Mouse (Mus musculus) mouse embryonic stem cell (cell line): ENCODE results near the gene Tmem88b.
"Not testable (repeated sequence)": the region's sequence is repeated elsewhere in the genome, so short reads cannot be mapped to it uniquely, and the experiment has no call there.

ENCODE experiments used
- in situ Hi-C, 2 experiments: fragments of 300-500 bp; cut with MboI; formaldehyde crosslinking; loops; 1 replicate in 1 of 2; 3 replicates in 1 of 2; pipeline ENCODE4 v1.14.3; 2019 to 2020; ENCODE audit warnings: low sequenced_read_pairs in 2 of 2, low pct_unique_long_range_greater_than_20kb in 1 of 2, mixed read lengths in 1 of 2; ENCODE audit not compliant: unreplicated experiment in 1 of 2

The Tmem88b gene

DNA sequence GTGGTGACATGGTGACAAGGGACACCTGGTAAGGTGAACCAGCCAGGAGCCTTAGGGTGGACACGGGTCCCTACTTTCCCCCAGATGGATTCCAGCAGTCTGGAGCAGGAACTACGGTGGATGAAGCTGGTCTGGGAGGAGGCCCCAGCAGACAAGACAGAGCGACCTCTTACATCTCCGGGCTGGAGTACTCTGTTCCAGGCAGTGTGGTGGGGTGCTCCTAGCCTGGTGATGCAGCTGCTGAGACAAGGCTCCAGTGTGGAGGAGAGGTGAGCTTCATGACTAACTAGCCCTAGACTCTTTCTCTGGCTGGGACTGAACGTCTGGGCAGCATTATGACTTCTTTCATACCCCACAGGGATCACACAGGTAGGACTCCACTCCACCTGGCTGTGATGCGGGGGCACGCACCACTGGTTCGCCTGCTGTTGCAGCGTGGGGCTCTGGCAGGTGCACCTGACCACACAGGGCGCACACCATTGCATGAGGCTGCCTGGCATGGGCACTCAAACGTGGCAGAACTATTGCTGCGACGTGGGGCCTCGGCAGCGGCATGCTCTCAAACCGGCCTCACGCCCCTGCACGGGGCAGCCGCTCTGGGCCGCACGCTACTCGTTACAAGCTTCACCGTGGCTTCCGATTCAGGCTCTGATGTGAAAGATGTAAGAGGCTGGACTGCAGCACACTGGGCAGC lies 5.7 kb upstream of the Tmem88b start:
- in situ Hi-C loops, result no loop called here

DNA sequence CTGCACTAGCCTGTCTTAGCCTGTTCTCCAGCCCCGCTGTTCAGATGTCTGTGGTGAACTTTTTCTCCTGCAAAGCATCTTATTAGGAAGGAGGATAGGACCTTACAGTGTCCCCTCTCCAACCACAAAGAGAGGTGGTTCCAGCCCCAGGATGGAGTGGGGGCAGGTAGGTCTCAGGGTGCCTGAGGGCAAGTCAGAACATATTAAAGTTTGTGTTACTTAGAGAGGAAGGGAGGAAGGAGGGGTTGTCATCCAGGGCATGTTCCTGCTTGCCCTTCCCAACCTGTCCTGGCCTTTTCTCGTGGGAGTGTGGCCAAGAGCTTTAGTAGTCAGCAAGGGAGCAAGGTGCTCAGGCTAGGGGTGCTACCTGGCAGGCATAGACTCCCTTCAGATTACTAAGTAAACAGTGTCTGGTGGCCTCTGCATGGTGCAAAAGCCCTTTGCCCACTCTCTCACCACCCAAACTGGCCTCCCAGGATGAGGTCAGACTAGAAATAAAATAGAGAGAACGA lies 5.0 kb upstream of the Tmem88b start:
- in situ Hi-C loops, result no loop called here

- in situ Hi-C loops, result no loop called here
Measured at GRCm38 (mm10) chr4:155790021-155790489, 4.4 kb upstream of the Tmem88b start, which contains the start of gene Ankrd65. Gene Ankrd65 (plus strand): TSS chr4:155790439.

GRCm38 (mm10) chr4:155788833-155789232 lies 3.2 kb upstream of the Tmem88b start:
- in situ Hi-C loops, result not testable (repeated sequence)

DNA sequence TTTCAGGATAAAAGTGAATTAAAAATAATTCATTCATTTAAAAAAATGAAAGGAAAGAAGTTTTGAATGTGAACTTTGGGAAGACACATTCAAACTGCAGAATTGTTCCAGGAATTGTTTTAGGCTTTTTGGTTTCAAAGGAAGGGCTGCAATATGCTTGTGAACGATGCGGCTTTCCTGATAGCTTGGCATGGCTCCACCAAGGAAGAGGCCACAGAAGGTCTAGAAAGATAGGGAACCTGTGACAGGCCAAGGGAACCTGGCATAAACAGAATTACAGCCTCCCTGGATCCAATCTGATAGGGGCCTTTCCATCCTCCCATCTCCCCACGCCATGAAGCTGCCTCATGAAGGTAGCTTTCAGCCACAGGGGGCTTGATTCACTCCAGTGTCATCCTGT lies 2.6 kb upstream of the Tmem88b start:
- in situ Hi-C loops, result no loop called here

GRCm38 (mm10) chr4:155785246-155785645 lies 428 bp downstream of the Tmem88b start:
- in situ Hi-C loops, result no loop called here

GRCm38 (mm10) chr4:155784081-155784701 lies 1.5 kb downstream of the Tmem88b start:
- in situ Hi-C loops, result no loop called here

DNA sequence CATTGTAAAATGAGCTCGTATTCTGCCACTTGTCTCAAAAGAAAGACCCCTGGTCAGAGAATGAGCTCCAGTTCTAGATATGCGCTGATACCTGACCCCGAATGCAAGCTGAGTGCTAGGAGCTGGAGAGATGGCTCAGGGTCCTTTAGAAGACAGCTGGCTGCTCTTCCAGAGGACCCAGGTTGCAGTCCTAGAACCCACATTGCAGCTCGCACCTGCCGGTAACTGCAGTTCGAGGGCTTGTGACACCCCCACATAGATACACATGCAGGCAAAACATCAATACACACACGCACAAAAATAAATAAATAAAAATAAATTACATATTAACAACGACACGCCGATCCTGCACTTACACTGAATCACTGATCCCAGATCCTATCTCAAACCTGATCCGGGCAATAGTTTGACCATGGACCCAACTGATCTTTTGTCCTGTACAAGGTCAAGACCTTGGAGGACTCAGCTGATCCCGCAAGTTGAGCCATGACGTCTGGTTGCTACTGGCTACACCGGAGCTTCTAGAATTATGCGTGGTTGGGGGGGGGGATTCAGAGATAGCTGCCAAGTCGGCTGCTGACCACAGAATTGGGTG lies 2.1 kb downstream of the Tmem88b start:
- in situ Hi-C loops, result no loop called here

DNA sequence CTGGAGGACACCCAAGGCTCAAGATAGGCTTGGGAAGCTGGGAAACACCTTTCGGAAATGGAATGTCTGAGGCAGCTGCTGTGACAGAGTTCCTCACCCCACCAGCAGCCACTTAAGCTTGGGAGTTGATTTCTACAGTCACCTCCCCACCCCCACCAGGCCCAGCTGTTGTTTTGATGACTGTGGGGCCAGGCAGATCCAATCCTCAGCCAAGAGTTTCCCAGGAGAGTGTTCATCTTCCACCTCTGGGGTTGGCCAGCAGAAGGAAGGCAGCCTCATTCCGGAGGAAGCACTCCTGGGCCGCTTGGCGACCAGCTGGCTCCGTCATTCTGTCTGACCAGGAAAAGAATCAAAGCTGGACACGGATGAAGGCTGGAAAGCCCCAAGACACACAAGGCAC lies 4.8 kb downstream of the Tmem88b start:
- in situ Hi-C loops, result no loop called here

GRCm38 (mm10) chr4:155779498-155779897 lies 6.2 kb downstream of the Tmem88b start:
- in situ Hi-C loops, result no loop called here

DNA sequence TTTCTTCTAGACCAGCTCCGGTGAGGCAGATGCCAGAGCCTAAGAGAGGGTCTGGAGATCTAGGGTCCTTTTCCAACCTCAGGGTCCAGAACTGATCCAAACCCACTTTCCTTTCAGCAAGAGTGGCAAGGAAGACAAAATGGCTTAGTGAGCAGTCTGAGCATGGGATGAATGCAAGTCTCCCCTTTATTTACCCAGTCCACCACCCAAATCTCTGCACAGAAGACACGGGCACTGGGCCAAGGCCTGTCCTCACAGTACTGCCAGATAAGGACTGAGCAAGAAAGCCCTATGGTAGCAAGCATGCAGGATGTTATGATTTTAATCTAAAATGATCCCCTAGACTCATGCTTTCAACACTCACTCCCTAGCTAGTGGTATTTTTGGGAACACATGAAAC lies 7.9 kb downstream of the Tmem88b start:
- in situ Hi-C loops, result no loop called here

DNA sequence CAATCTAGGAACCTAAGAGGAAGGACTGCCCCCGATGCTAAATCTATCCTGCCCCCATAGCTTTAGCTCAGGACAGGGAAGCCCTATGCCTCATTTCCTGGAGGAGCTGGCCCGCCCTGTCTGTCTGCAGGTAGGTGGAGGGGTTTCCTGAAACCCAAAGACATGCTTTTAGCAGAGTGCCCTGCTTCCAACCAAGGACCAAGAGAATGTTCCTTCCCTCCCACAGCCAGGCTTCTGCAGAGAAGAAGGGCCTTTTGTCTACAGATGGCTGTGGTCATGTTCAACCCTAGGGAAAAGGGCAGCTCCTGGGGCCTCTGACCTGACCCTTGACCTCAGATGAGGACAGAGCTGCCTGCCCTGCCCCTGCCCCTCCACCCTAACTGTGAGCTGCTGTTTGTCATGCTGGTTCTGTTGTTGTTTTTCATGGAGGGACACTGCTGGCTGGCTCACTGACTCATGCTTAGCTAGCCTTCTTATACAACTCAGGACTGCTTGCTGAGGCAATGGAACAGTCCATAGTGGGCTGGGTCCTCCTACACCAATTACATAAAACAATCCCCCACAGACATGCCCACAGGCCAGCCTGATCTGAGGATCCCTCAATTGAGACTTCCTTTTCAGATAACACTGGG lies 8.9 kb downstream of the Tmem88b start:
- in situ Hi-C loops, result no loop called here

DNA sequence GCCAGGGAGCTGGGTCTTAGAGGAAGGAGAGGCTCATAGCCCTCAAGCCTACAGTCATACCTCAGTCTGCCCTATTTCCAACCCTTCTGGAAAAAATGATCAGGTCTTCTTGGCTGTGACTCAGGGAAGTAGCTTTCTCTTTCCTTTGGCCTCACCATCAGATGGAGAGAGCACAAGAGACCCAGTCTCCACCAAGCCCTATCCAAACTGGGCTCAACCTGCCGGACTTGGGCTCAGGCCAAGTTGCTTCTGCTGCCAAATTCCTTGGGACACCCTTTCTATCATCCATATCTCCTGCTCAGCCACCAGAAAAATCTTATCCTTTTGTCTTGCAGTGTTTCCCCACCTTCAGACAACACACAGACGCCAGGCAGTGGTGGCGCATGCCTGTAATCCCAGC lies 9.8 kb downstream of the Tmem88b start:
- in situ Hi-C loops, result no loop called here

DNA sequence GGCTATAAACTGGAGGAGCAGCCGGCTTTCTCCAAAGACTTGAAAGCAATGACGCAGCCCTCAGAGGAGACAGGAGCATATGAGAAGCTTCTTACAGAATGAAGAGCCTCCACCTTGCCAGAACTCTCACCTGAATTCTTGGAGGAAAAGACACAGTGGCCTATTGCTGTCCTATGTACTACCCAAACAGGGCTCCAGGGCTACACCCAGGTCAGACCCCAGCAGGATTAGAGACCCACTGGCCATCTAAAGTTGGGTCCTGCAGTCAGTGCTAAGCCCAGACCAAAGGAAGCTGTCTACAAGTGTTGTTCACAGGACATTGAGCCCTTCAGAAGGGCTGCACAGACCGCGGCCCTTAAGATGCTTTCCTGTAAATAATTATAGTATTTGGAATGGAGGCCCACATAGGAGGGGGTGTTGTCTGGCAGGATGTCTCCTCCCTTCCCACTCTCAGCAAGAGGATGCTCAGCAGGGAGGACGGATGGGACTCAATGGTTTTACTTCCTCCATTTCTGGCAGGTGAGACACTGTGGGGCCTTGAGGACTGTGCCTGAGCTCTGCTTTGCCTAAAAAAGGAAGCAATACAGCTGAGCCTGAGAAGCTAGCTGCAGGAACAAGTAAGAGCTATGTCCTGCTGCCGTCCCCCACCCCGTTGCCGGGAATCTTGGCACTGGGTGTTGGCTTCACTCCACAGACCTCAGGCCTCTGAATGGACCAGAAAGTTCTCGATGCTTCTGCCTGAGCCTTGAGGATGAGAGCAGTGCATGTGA lies 10.5 kb downstream of the Tmem88b start:
- in situ Hi-C loops, result no loop called here

- in situ Hi-C loops, result no loop called here
Measured at GRCm38 (mm10) chr4:155774280-155774754, 11.4 kb downstream of the Tmem88b start, which contains the start of gene Vwa1. Gene Vwa1 (minus strand): TSS chr4:155774698.

- in situ Hi-C loops, result no loop called here
Measured at GRCm38 (mm10) chr4:155773335-155774078, 12.2 kb downstream of the Tmem88b start.

DNA sequence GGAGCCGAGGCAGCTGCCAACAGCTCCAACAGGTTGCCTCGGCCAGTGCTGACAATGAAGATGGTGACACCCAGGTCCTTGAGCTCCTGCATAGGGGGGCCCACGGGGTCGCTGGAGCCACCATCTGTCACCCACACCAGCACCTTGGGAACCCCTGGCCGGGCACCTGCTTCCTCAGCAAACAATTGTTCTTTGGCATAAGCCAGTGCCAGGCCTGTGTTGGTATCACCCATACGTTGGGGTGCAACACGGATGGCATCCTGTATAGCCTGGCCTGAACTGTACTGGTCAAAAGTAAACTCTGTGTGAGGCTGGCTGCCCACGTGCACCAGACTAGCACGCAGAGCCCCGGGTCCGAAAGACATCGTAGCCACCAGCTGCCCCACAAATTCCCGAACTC lies 12.9 kb downstream of the Tmem88b start:
- in situ Hi-C loops, result no loop called here

DNA sequence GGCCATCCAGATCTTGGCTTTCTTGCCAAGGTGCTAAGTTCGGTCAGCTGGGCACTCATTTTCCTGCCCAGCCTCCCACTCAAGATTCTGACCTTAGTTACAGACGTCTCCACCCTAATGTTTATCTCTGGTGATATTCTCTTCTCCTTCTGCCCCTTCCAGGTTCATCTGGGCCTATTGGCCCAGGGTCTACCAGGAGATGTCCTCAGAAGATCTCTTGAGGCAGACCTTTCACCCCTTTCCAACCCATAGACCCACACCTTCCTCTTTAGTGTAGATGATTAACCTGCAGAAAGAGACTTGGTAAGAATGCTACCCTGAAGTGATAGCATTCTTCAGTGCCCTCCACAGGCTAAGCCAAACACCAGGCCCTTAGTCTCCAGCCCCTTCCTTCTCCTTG lies 14.0 kb downstream of the Tmem88b start:
- in situ Hi-C loops, result no loop called here
